Mouse (Mus musculus): ENCODE measurements around the gene Cnksr3. TPM values are rescaled to one million over a fixed set of nuclear protein-coding genes. Genes with fewer than 3 reads are reported as not detected.

The Cnksr3 gene
- polyA plus RNA-seq, 1 experiment from 2014 or later = 3.4 TPM

- no peak overlapping the region for H3K9ac ChIP-seq
- H3K4me1 ChIP-seq (replicated peaks) = no peaks in the 10 kb centered on the region
- no peak overlapping the region for H3K27ac ChIP-seq
- WGBS = 98% methylated on average over 2 of the region's 2 CpGs
- no peaks in the 10 kb centered on the region for H3K9me3 ChIP-seq
- no peak for ATAC-seq (ENCODE audit: low FRiP score)
- H3K4me3 ChIP-seq = no peak overlapping the region
- H3K36me3 ChIP-seq = no peaks in the 10 kb centered on the region
- H3K27me3 ChIP-seq = no peaks in the 10 kb centered on the region
- no peak overlapping the region for H3K4me2 ChIP-seq
These were observed 76.3 kb downstream of the Cnksr3 start for GRCm38 (mm10) chr10:7135751-7136150.

- no peak overlapping the region for H3K27ac ChIP-seq
- no peak overlapping the region for H3K4me2 ChIP-seq
- no peaks in the 10 kb centered on the region for H3K4me1 ChIP-seq (replicated peaks)
- no peak for ATAC-seq (ENCODE audit: low FRiP score)
- H3K9me3 ChIP-seq = no peaks in the 10 kb centered on the region
- 95% methylated on average over 5 of the region's 5 CpGs for WGBS
- no peak overlapping the region for H3K4me3 ChIP-seq
- H3K9ac ChIP-seq = no peak overlapping the region
- no peaks in the 10 kb centered on the region for H3K27me3 ChIP-seq
- H3K36me3 ChIP-seq = no peaks in the 10 kb centered on the region
These were observed 79.0 kb downstream of the Cnksr3 start for GRCm38 (mm10) chr10:7133005-7133404.

- Histone ChIP-seq H3K9ac (no peak overlapping the region), H3K36me3 (no peaks in the 10 kb centered on the region), H3K27me3 (no peaks in the 10 kb centered on the region), H3K9me3 (no peaks in the 10 kb centered on the region), H3K4me2 (no peak overlapping the region), H3K27ac (no peak overlapping the region), H3K4me1 (replicated peaks) (no peaks in the 10 kb centered on the region), H3K4me3 (no peak overlapping the region)
- ATAC-seq (ENCODE audit: low FRiP score) = no peak
- WGBS = 94% methylated on average over 3 of the region's 3 CpGs
These were observed 80.6 kb downstream of the Cnksr3 start for GRCm38 (mm10) chr10:7131441-7131840.

GRCm38 (mm10) chr10:7127828-7128227 is 84.2 kb downstream of the Cnksr3 start:
- Histone ChIP-seq H3K4me3 (no peak overlapping the region), H3K4me2 (no peak overlapping the region), H3K36me3 (no peaks in the 10 kb centered on the region), H3K9me3 (no peaks in the 10 kb centered on the region), H3K27me3 (no peaks in the 10 kb centered on the region), H3K27ac (no peak overlapping the region), H3K9ac (no peak overlapping the region), H3K4me1 (replicated peaks) (no peaks in the 10 kb centered on the region)
- WGBS = 94% methylated on average over 9 of the region's 9 CpGs
- no peak for ATAC-seq (ENCODE audit: low FRiP score)

- H3K9ac ChIP-seq = no peak overlapping the region
- no peaks in the 10 kb centered on the region for H3K9me3 ChIP-seq
- H3K4me1 ChIP-seq (replicated peaks) = no peaks in the 10 kb centered on the region
- H3K4me2 ChIP-seq = no peak overlapping the region
- H3K27me3 ChIP-seq = no peaks in the 10 kb centered on the region
- no peak overlapping the region for H3K27ac ChIP-seq
- 96% methylated on average over 12 of the region's 12 CpGs for WGBS
- no peak for ATAC-seq (ENCODE audit: low FRiP score)
- H3K4me3 ChIP-seq = no peak overlapping the region
- no peaks in the 10 kb centered on the region for H3K36me3 ChIP-seq
These were observed 85.2 kb downstream of the Cnksr3 start for GRCm38 (mm10) chr10:7126882-7127281.

GRCm38 (mm10) chr10:7126287-7126686 is 85.8 kb downstream of the Cnksr3 start:
- Histone ChIP-seq H3K9me3 (no peaks in the 10 kb centered on the region), H3K4me2 (no peak overlapping the region), H3K4me3 (no peak overlapping the region), H3K36me3 (no peaks in the 10 kb centered on the region), H3K27me3 (no peaks in the 10 kb centered on the region), H3K9ac (no peak overlapping the region), H3K4me1 (replicated peaks) (no peaks in the 10 kb centered on the region), H3K27ac (no peak overlapping the region)
- no peak for ATAC-seq (ENCODE audit: low FRiP score)
- WGBS = 82% methylated on average over 7 of the region's 7 CpGs

- H3K4me3 ChIP-seq = no peak overlapping the region
- no peaks in the 10 kb centered on the region for H3K4me1 ChIP-seq (replicated peaks)
- H3K9ac ChIP-seq = no peak overlapping the region
- no peaks in the 10 kb centered on the region for H3K9me3 ChIP-seq
- no peak overlapping the region for H3K4me2 ChIP-seq
- WGBS = 72% methylated on average over 7 of the region's 7 CpGs
- ATAC-seq (ENCODE audit: low FRiP score) = no peak
- H3K36me3 ChIP-seq = peaks cover 2% of the 10 kb centered on the region; the same call in 1 of the 2 replicates
- no peaks in the 10 kb centered on the region for H3K27me3 ChIP-seq
- no peak overlapping the region for H3K27ac ChIP-seq
These were observed 87.0 kb downstream of the Cnksr3 start for GRCm38 (mm10) chr10:7124993-7125392.

- Histone ChIP-seq H3K4me2 (no peak overlapping the region), H3K36me3 (peaks cover 3% of the 10 kb centered on the region; the same call in 1 of the 2 replicates), H3K4me3 (no peak overlapping the region), H3K27me3 (no peaks in the 10 kb centered on the region), H3K9me3 (no peaks in the 10 kb centered on the region), H3K4me1 (replicated peaks) (0 out of 2 replicates have a peak, but pooled peaks cover 5% of the 10 kb centered on the region), H3K9ac (no peak overlapping the region), H3K27ac (no peak overlapping the region)
- no peak for ATAC-seq (ENCODE audit: low FRiP score)
- WGBS = 86% methylated on average over 4 of the region's 4 CpGs
These were observed 89.7 kb downstream of the Cnksr3 start for GRCm38 (mm10) chr10:7122294-7122693.

- H3K9ac ChIP-seq = no peak overlapping the region
- no peak overlapping the region for H3K27ac ChIP-seq
- H3K36me3 ChIP-seq = peaks cover 3% of the 10 kb centered on the region; the same call in 1 of the 2 replicates
- no peaks in the 10 kb centered on the region for H3K27me3 ChIP-seq
- no peak overlapping the region for H3K4me3 ChIP-seq
- 0 out of 2 replicates have a peak, but pooled peaks cover 5% of the 10 kb centered on the region for H3K4me1 ChIP-seq (replicated peaks)
- H3K9me3 ChIP-seq = no peaks in the 10 kb centered on the region
- no peak for ATAC-seq (ENCODE audit: low FRiP score)
- no peak overlapping the region for H3K4me2 ChIP-seq
- WGBS = 96% methylated on average over 13 of the region's 13 CpGs
These were observed 91.8 kb downstream of the Cnksr3 start for GRCm38 (mm10) chr10:7120206-7120605.

GRCm38 (mm10) chr10:7118258-7119077 is 93.6 kb downstream of the Cnksr3 start:
- peaks cover 3% of the 10 kb centered on the region; the same call in 1 of the 2 replicates for H3K36me3 ChIP-seq
- no peak overlapping the region for H3K27ac ChIP-seq
- no peaks in the 10 kb centered on the region for H3K9me3 ChIP-seq
- 0 out of 2 replicates have a peak, but pooled peaks cover 5% of the 10 kb centered on the region for H3K4me1 ChIP-seq (replicated peaks)
- 82% methylated on average over 10 of the region's 10 CpGs for WGBS
- ATAC-seq (ENCODE audit: low FRiP score) = no peak
- H3K9ac ChIP-seq = no peak overlapping the region
- no peaks in the 10 kb centered on the region for H3K27me3 ChIP-seq
- no peak overlapping the region for H3K4me2 ChIP-seq
- no peak overlapping the region for H3K4me3 ChIP-seq

- Histone ChIP-seq H3K9ac (no peak overlapping the region), H3K4me2 (no peak overlapping the region), H3K4me1 (replicated peaks) (0 out of 2 replicates have a peak, but pooled peaks cover 5% of the 10 kb centered on the region), H3K36me3 (peaks cover 3% of the 10 kb centered on the region; the same call in 1 of the 2 replicates), H3K4me3 (no peak overlapping the region), H3K9me3 (no peaks in the 10 kb centered on the region), H3K27ac (no peak overlapping the region), H3K27me3 (no peaks in the 10 kb centered on the region)
- 88% methylated on average over 7 of the region's 7 CpGs for WGBS
- ATAC-seq (ENCODE audit: low FRiP score) = 0 out of 2 replicates have a peak, but pooled peaks have one; percentile 36
These were observed 94.3 kb downstream of the Cnksr3 start for GRCm38 (mm10) chr10:7117785-7118184.

GRCm38 (mm10) chr10:7114796-7115195 is 97.2 kb downstream of the Cnksr3 start:
- Histone ChIP-seq H3K27ac (no peak overlapping the region), H3K4me2 (no peak overlapping the region), H3K36me3 (no peaks in the 10 kb centered on the region), H3K9me3 (no peaks in the 10 kb centered on the region), H3K27me3 (no peaks in the 10 kb centered on the region), H3K9ac (no peak overlapping the region), H3K4me3 (no peak overlapping the region), H3K4me1 (replicated peaks) (0 out of 2 replicates have a peak, but pooled peaks cover 5% of the 10 kb centered on the region)
- WGBS = 92% methylated on average over 5 of the region's 5 CpGs
- no peak for ATAC-seq (ENCODE audit: low FRiP score)

GRCm38 (mm10) chr10:7113747-7114146 is 98.3 kb downstream of the Cnksr3 start:
- H3K36me3 ChIP-seq = no peaks in the 10 kb centered on the region
- H3K4me1 ChIP-seq (replicated peaks) = 0 out of 2 replicates have a peak, but pooled peaks cover 5% of the 10 kb centered on the region
- H3K27ac ChIP-seq = no peak overlapping the region
- no peak overlapping the region for H3K4me3 ChIP-seq
- H3K27me3 ChIP-seq = no peaks in the 10 kb centered on the region
- ATAC-seq (ENCODE audit: low FRiP score) = no peak
- 87% methylated on average over 4 of the region's 4 CpGs for WGBS
- no peak overlapping the region for H3K9ac ChIP-seq
- H3K9me3 ChIP-seq = no peaks in the 10 kb centered on the region
- H3K4me2 ChIP-seq = no peak overlapping the region
